Mouse (Mus musculus) heart, postnatal 0 days (tissue): Measurements from ENCODE around the gene Ttc19.

ENCODE experiments used
- CTCF ChIP-seq: IDR thresholded peaks from 2 replicates; pipeline ENCODE4 v1.5.1; 2016; ENCODE audit warnings: antibody characterized with exemption, control low read depth, low read depth
- EP300 ChIP-seq: IDR thresholded peaks from 2 replicates; pipeline ENCODE4 v1.6.1; 2016; ENCODE audit warnings: antibody characterized with exemption, low read depth

DNA sequence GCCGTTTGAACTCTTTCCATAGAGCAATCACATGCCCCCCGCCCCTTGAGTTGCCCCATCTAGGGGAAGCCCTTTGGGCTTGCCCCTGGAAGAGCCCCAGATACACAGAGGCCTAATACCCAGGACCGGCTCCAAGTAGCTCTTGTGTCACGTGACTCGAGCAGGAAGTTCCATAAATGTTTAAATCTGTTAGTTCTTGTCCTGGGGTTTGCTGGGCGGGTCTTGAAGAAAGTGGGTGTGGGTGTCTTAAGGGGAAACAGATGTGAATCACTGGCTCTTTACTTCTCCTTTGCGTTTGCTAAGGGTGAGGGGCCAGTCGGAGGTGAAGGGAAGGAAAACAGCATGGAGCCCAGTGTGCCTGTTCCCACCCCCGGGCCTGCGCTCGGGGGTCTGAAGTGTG lies 30.2 kb upstream of the Ttc19 start:
- no peak for TF ChIP-seq CTCF
- TF ChIP-seq EP300 = no peak
